Mouse (Mus musculus): ENCODE measurements around the gene Gm7358. TPM values are rescaled to one million over a fixed set of nuclear protein-coding genes. Genes with fewer than 3 reads are reported as not detected.
"Not testable (repeated sequence)": the region's sequence is repeated elsewhere in the genome, so short reads cannot be mapped to it uniquely, and the experiment has no call there.

The Gm7358 gene
- not detected in 2 replicates for polyA plus RNA-seq (2015; fragmentation: Nextera tagmentation; extraction: Ambion mirVana)

DNA sequence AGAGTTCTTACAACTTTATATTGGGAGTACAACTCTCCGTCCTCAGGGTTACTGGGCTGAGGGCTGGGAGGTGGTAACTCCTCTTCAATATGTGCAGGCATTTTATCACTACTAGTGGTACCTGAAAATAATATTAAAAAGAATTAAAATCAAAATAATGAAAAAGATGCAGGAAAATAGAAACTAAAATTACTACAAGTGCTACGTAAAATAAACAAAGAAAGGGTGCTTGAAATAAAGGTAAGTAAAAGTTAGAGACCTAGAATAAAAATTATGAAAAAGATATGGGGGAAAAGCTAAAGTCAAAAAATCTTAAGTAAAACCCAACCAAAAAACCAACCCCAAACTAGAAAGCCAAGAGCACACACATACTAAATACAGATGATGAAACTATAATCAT lies at the start of gene Gm7358:
TSS of gene Gm7358 (minus strand) at position 101 of the 400 bp plus-strand sequence.
- ATAC-seq (ENCODE audit: insufficient read depth, low FRiP score, low read depth); H3K4me1 ChIP-seq; H3K9me3 ChIP-seq; H3K4me2 ChIP-seq; H3K27me3 ChIP-seq (replicated peaks); H3K27ac ChIP-seq; H3K36me3 ChIP-seq; H3K4me3 ChIP-seq (replicated peaks); H3K9ac ChIP-seq: not testable (repeated sequence)
- 100% methylated on average over 1 of the region's 2 CpGs for WGBS

- not testable (repeated sequence) for H3K9me3 ChIP-seq; ATAC-seq (ENCODE audit: insufficient read depth, low FRiP score, low read depth); H3K4me3 ChIP-seq (replicated peaks); H3K4me2 ChIP-seq; H3K36me3 ChIP-seq; H3K9ac ChIP-seq; H3K27ac ChIP-seq; H3K27me3 ChIP-seq (replicated peaks); H3K4me1 ChIP-seq
- 19% methylated on average over 3 of the region's 3 CpGs for WGBS
Observed at GRCm38 (mm10) chr17:14103018-14103417, 43.7 kb upstream of the Gm7358 start.

DNA sequence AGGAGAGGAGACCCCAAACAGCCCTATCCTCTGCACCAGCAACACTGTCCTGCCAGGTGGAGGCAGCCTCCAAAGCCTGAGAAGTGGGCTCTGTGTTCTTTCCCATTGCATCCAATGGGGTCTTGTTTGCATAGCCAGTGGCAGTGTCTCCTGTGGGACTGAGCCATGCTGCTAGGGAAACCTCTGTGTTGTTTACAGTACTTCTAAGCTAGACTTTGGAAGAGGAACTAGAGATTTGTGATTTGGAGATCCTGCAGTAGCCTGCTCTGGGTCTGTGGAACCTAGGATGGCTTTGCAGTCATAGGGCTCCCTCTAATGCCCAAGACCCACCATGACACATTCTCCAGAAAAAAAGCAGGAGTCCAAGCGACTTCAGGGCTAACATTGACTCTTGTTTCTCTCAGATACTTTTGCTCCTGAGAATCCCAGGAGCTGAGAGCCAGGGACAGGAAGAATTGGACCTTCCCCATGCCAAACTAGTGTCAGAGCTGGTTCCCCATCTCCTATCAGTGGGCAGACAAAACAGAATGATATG lies 42.2 kb upstream of the Gm7358 start:
- whole genome bisulfite sequencing = 14% methylated on average over 1 of the region's 1 CpGs
- not testable (repeated sequence) for H3K4me3 ChIP-seq (replicated peaks); H3K9ac ChIP-seq; H3K4me2 ChIP-seq; H3K36me3 ChIP-seq; H3K9me3 ChIP-seq; H3K27ac ChIP-seq; H3K4me1 ChIP-seq; ATAC-seq (ENCODE audit: insufficient read depth, low FRiP score, low read depth); H3K27me3 ChIP-seq (replicated peaks)

GRCm38 (mm10) chr17:14099886-14100285 lies 40.6 kb upstream of the Gm7358 start:
- H3K27me3 ChIP-seq (replicated peaks); ATAC-seq (ENCODE audit: insufficient read depth, low FRiP score, low read depth); H3K4me2 ChIP-seq; H3K36me3 ChIP-seq; H3K4me3 ChIP-seq (replicated peaks); H3K27ac ChIP-seq; H3K4me1 ChIP-seq; H3K9ac ChIP-seq; H3K9me3 ChIP-seq: not testable (repeated sequence)
- 68% methylated on average over 3 of the region's 3 CpGs for WGBS

GRCm38 (mm10) chr17:14094165-14094564 lies 34.8 kb upstream of the Gm7358 start:
- H3K9ac ChIP-seq; H3K4me3 ChIP-seq (replicated peaks); ATAC-seq (ENCODE audit: insufficient read depth, low FRiP score, low read depth); H3K9me3 ChIP-seq; H3K27ac ChIP-seq; H3K27me3 ChIP-seq (replicated peaks); H3K36me3 ChIP-seq; H3K4me2 ChIP-seq; H3K4me1 ChIP-seq: not testable (repeated sequence)
- 38% methylated on average over 3 of the region's 7 CpGs for WGBS

DNA sequence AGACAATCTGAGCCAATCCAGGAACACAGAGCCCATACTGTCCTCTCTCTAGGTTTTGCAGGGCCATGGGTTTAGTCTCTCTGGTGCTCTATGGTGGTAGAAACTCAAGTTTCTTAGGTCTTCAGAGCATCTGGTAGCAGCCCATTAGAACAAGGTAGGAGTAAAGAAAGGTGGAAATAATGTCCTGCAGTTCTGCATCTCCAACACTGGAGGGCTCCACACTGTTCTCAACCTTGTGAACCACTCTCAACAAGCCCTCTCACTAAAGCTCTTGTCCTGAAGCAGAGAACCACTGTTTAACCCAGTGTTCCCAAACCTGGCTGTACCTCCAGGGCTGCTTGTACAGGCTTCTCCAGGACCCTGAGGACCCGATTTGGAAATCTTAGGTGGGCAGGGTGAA lies 27.3 kb upstream of the Gm7358 start:
- H3K27ac ChIP-seq; H3K36me3 ChIP-seq; H3K27me3 ChIP-seq (replicated peaks); H3K9ac ChIP-seq; H3K9me3 ChIP-seq; ATAC-seq (ENCODE audit: insufficient read depth, low FRiP score, low read depth); H3K4me3 ChIP-seq (replicated peaks); H3K4me1 ChIP-seq; H3K4me2 ChIP-seq: not testable (repeated sequence)
- 7% methylated on average over 1 of the region's 1 CpGs for WGBS

DNA sequence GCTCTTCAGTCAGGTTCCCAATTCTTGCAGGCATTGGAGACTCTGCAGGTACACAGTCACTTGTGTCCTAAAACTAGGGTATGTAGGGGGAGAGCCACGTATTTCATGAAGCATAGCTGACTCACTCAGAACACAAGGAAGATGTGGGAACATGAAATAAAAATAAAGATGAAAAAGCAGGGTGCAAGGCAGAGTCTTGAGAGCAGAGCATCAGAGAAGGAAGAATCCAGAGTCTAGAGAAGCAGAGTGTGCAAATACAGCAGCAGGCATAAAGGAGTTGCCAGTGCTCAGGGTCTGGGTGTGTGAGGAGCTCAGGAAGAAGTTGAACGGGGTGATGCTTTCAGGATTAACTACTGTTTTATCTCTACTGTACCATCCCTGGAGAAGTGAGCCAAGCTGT lies 17.5 kb downstream of the Gm7358 start:
- H3K4me2 ChIP-seq; H3K27ac ChIP-seq; H3K9me3 ChIP-seq; H3K9ac ChIP-seq; H3K4me3 ChIP-seq (replicated peaks); H3K36me3 ChIP-seq; H3K4me1 ChIP-seq; H3K27me3 ChIP-seq (replicated peaks); ATAC-seq (ENCODE audit: insufficient read depth, low FRiP score, low read depth): not testable (repeated sequence)
- 80% methylated on average over 1 of the region's 2 CpGs for WGBS

DNA sequence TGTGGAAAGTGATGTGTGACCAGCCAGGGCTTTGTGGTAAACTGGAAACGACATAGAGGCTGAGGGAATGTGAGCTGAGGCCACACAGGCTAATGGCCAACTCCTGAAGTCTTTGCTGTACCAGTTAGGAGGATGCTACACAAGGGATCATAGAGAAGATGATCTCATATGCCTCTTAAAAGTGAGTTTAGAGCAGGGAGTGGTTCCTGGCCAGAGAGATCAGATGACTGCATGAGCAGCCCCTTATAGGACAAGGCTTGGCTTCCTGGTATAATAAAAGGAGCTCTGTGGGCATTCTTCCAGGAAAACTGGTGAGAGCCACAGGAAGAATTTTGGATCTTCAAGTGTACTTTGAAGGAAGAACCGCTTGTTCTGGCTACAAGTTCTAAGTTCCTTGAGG lies 22.3 kb downstream of the Gm7358 start:
- H3K4me2 ChIP-seq; H3K27me3 ChIP-seq (replicated peaks); ATAC-seq (ENCODE audit: insufficient read depth, low FRiP score, low read depth); H3K9me3 ChIP-seq; H3K4me3 ChIP-seq (replicated peaks); H3K27ac ChIP-seq; H3K4me1 ChIP-seq; H3K9ac ChIP-seq; H3K36me3 ChIP-seq: not testable (repeated sequence)
- WGBS = 51% methylated on average over 1 of the region's 2 CpGs

DNA sequence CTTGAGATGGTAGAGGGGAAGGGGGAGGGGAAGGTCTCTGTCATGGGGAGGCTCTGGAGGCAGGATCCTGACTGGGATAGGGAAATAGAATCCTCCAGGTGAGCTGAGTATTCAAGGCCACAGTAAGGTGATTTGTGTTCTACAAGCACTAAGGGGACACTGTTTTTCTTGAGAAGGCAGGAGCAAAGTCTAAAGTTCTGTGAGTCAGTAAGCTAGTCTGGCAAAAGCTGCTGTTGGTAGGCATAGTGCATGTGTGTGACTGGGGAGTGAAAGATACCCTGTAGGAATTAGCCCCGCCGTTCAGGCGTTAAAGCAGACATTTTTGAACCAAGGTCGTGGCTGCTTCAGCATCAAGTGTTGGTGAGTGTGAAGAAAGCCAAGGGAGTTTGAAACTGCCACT lies 23.2 kb downstream of the Gm7358 start:
- not testable (repeated sequence) for ATAC-seq (ENCODE audit: insufficient read depth, low FRiP score, low read depth); H3K27me3 ChIP-seq (replicated peaks); H3K4me3 ChIP-seq (replicated peaks); H3K36me3 ChIP-seq; H3K27ac ChIP-seq; H3K4me1 ChIP-seq; H3K4me2 ChIP-seq; H3K9me3 ChIP-seq; H3K9ac ChIP-seq
- 84% methylated on average over 4 of the region's 4 CpGs for WGBS

Other genes starting within 250 kb of the Gm7358 start
- gene Gm7168, start 111.2 kb downstream of the Gm7358 start, polyA plus RNA-seq (2015; fragmentation: Nextera tagmentation; extraction: Ambion mirVana) = not detected in 2 replicates
- gene Gm7356, start 55.8 kb downstream of the Gm7358 start, polyA plus RNA-seq (2015; fragmentation: Nextera tagmentation; extraction: Ambion mirVana) = not detected in 2 replicates
- gene Dact2, start 144.8 kb upstream of the Gm7358 start, polyA plus RNA-seq (2015; fragmentation: Nextera tagmentation; extraction: Ambion mirVana) = 5.2 and 7.1 TPM in 2 replicates
- 121 TPM in 2 replicates for gene Smoc2, start 220.0 kb upstream of the Gm7358 start, polyA plus RNA-seq (2015; fragmentation: Nextera tagmentation; extraction: Ambion mirVana)

Data from stomach, embryonic 15.5 days (tissue).